Mouse (Mus musculus) megakaryocyte, embryonic 14.5 days (primary cell): ENCODE results near the gene Hoxb13.

Experiments used
- FLI1 ChIP-seq: IDR thresholded peaks from 2 replicates; pipeline ENCODE4 v1.6.1; 2012; ENCODE audit warnings: low read length, inconsistent platforms, mixed read lengths
- GATA1 ChIP-seq: IDR thresholded peaks from 3 replicates; pipeline ENCODE4 v1.6.1; 2012; ENCODE audit warnings: mixed read lengths, low read length, inconsistent platforms, borderline replicate concordance

DNA sequence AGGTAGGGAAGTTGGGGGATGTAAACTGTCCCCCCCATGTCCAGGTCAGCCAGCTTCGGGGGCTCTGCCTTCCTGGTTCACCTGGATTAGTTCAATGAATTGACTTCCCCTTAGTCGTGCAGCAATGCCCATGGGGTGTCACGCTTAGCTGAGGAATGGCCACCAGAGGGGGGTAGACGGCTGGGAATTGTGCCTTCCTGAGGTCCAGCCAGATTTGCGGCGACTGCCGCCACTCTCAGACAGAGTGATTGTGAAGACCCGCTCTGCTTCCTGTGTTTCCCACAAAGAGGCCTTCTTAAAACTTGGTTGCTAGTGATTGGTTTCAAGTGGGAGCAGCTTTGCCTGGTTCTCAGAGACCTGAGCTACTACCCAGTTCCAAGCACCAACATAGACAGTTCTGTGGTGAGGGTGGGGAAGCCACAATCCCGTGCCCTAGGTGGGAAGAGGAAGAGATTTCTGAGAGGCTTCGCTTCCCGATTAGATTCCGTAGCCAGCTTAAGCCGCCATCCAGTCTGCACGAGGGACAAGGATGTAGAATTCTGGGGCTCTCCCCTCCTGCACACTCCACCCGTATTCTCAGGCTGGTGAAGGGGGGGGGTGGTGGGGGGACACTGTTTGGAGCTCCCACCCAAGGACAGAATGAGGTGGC, 48.4 kb upstream of the Hoxb13 start:
- TF ChIP-seq GATA1: no peak
- TF ChIP-seq FLI1: no peak
